Mouse (Mus musculus) left cerebral cortex, adult 8-10 months (tissue): Measurements from ENCODE around the gene Kcnip1. TPM values are rescaled to one million over a fixed set of nuclear protein-coding genes. Genes with fewer than 3 reads are reported as not detected.

Experiments used
- DNase-seq, 2 experiments: peaks; one replicate each; pipeline ENCODE4 v3.0.0; 2022; ENCODE audit warnings: low spot score in 2 of 2
- total RNA-seq, 4 experiments: library from RNA; stranded (reverse); gene quantifications; 2 replicates each; pipeline ENCODE4 v1.2.4; 2022

Gene Kcnip1
- total RNA-seq, 4 experiments from 2014 or later: 25.7 to 29.8 (median 29.5) TPM

DNA sequence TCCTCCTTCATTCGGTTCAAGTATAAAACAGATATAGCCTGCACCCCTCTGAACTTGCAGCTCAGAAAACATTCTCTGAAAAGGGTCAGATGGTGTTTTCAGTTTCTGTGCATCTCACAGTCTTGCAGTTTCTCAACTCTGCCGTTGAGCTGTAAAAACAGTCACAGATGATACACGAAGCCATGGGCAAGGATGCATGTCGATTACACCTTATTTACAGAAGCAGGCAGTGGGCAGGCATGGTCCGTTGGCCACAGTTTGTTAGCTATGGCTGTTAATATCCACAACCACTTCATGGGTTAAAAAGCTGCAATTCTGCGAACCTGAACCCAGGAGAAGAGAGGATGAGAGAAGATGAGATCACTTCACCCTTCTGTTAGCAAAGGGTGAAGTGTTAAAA, 406.3 kb downstream of the Kcnip1 start:
- DNase-seq: no peak

DNA sequence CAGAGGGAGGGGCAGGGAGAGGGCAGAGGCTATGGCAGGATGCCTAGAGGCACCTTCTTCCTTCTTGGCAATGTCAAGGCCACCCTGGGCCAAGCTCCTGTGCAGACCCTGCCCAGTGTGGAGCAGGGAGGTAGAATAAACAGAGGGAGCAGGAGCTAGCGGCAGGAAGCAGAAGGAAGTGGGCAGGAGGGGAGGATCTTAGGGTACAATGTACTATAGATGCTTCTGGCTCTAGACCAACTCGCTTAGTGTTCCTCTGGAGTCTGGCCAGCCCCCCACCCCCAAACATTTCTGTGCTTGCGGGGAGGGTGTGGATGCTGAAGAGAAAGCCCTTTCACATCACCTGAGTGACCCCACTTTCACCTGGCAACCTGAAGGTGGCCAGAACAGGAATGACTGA, 413.3 kb downstream of the Kcnip1 start:
- DNase-seq: no peak

Other genes with a start within 250 kb of the Kcnip1 start
- gene Kcnmb1, start 30.1 kb downstream of the Kcnip1 start, total RNA-seq: under 1 TPM; 0.35 to 0.66 (median 0.42) TPM
- 1 to 10 TPM; 2.7 to 6.1 (median 4.5) TPM for gene Lcp2, start 53.8 kb upstream of the Kcnip1 start, total RNA-seq
- not detected for gene 4930469K13Rik, start 105.4 kb upstream of the Kcnip1 start, total RNA-seq
- gene Foxi1, start 214.9 kb upstream of the Kcnip1 start, total RNA-seq: under 1 TPM in 1 of 4 experiments, not detected in 3; 0.30 TPM